Mouse (Mus musculus) adrenal gland (tissue): ENCODE results near the gene Tardbp.

Source experiments
- intact Hi-C: fragments of 180-260 bp; cut with DNase I; formaldehyde crosslinking; loops from one replicate; pipeline ENCODE4 v1.15.1; 2025

Gene Tardbp

GRCm38 (mm10) chr4:148639455-148639854 is 12.6 kb upstream of the Tardbp start:
- intact Hi-C loops: no loop called here

- intact Hi-C loops: no loop called here
Measured at GRCm38 (mm10) chr4:148638302-148638701, 11.5 kb upstream of the Tardbp start.

GRCm38 (mm10) chr4:148635309-148635708 is 8.5 kb upstream of the Tardbp start:
- intact Hi-C loops: no loop called here

- intact Hi-C loops: no loop called here
Measured at GRCm38 (mm10) chr4:148633395-148634061, 6.7 kb upstream of the Tardbp start.

GRCm38 (mm10) chr4:148632013-148632692 is 5.3 kb upstream of the Tardbp start:
- intact Hi-C loops: no loop called here

- intact Hi-C loops: no loop called here
Measured at GRCm38 (mm10) chr4:148627246-148627645, 427 bp upstream of the Tardbp start.

- intact Hi-C loops: no loop called here
Measured at GRCm38 (mm10) chr4:148625756-148626622, 830 bp downstream of the Tardbp start.

- intact Hi-C loops: no loop called here
Measured at GRCm38 (mm10) chr4:148625010-148625409, 1.8 kb downstream of the Tardbp start.

GRCm38 (mm10) chr4:148623609-148624008 is 3.2 kb downstream of the Tardbp start:
- intact Hi-C loops: no loop called here

GRCm38 (mm10) chr4:148622485-148622884 is 4.3 kb downstream of the Tardbp start:
- intact Hi-C loops: no loop called here

- intact Hi-C loops: no loop called here
Measured at GRCm38 (mm10) chr4:148620718-148621117, 6.1 kb downstream of the Tardbp start.

- intact Hi-C loops: no loop called here
Measured at GRCm38 (mm10) chr4:148619805-148620204, 7.0 kb downstream of the Tardbp start.

GRCm38 (mm10) chr4:148613738-148614137 is 13.1 kb downstream of the Tardbp start:
- intact Hi-C loops: no loop called here

GRCm38 (mm10) chr4:148612557-148612956 is 14.3 kb downstream of the Tardbp start:
- intact Hi-C loops: no loop called here

GRCm38 (mm10) chr4:148610631-148611364 is 16.0 kb downstream of the Tardbp start:
- intact Hi-C loops: no loop called here

GRCm38 (mm10) chr4:148609805-148610204 is 17.0 kb downstream of the Tardbp start:
- intact Hi-C loops: loop anchor here (5.0 kb wide), 1 partner anchor 58 kb away; no protein-coding TSS in a partner anchor

GRCm38 (mm10) chr4:148607758-148608157 is 19.1 kb downstream of the Tardbp start:
- intact Hi-C loops: loop anchor here (5.0 kb wide), 1 partner anchor 55 kb away; no protein-coding TSS in a partner anchor

GRCm38 (mm10) chr4:148604541-148605165 is 22.2 kb downstream of the Tardbp start:
- intact Hi-C loops: loop anchor here (5.0 kb wide), 2 partner anchors 37 to 52 kb away; no protein-coding TSS in a partner anchor

- intact Hi-C loops: loop anchor here (5.0 kb wide), 1 partner anchor 37 kb away; no protein-coding TSS in a partner anchor
Measured at GRCm38 (mm10) chr4:148604141-148604540, 22.7 kb downstream of the Tardbp start.

GRCm38 (mm10) chr4:148603376-148604139 is 23.3 kb downstream of the Tardbp start:
- intact Hi-C loops: loop anchor here (5.0 kb wide), 1 partner anchor 36 kb away; no protein-coding TSS in a partner anchor
